Mouse (Mus musculus): ENCODE measurements around the gene Sergef. TPM values are rescaled to one million over a fixed set of nuclear protein-coding genes. Genes with fewer than 3 reads are reported as not detected.

The Sergef gene
- polyA plus RNA-seq, 1 experiment, result 10.8 TPM

DNA sequence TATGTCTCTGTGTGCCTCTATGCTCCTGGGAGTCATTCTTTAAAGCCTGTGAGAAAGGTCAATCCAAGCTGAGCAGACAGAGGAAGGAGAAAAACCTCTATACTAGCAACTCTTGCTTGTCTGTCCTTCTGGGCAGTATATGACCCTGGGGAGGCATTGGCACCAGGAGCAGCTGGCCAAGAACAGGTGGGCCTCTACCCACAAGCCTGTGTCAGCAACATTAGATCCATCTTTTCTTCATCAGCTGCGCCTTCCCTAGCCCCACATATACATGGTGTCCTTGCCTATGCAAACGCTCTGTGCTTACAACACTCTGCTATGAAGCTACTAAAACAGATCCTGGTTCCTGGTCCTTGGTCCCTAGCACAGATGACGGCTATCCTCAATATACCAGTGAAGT, 97.5 kb downstream of the Sergef start:
- no peak for DNase-seq (ENCODE audit: low read depth)

GRCm38 (mm10) chr7:46540616-46541015, 99.0 kb downstream of the Sergef start:
- no peak for DNase-seq (ENCODE audit: low read depth)

DNA sequence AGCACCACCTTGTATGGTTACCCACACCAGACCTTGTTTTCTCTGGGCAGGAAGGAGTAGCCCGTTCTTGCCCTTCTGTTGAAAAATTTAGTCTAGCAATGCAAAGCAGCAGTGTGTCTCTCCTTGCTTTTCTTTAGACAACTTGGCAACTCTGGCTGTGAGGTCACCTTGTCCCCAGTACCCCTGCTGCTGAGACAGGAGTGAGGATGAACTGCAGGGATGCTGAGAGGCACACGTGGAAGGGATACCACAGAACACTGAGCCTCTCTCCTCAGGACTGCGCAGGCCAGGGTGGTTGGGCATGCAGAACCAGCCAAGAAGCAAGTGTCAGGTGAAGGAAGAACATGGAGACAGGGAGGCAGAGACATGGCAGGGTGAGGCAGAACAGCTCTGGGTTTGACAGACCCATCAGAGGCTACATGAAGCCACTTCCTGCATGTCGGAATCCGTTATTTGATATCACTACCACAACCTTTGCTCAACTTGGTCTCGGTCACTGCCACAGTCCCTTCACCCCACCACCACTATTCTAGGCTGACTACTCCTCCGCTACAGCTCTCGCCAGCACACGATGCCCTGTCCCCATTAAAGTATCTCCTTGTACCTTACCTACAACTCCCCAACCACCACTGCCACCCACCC, 103.0 kb downstream of the Sergef start:
- DNase-seq (ENCODE audit: low read depth), result no peak

DNA sequence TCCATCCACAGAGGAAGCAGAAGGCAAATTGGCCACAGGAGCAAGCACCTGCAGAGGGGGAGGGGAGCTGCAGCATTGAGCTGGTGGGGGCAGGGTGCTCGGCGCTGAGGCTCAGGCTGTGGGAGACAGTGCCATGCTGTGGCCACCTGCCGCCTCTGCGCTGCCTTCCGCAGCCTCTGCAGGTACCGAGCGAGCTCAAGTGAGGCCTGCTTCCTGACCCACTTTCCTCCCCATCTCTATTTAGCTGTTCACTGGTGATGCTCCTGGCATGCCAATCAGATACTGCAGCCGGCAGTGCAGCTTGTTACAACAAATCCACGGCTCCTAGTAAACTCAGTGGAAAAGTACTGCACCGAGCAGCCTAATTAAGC, 104.2 kb downstream of the Sergef start:
- DNase-seq (ENCODE audit: low read depth), result no peak

DNA sequence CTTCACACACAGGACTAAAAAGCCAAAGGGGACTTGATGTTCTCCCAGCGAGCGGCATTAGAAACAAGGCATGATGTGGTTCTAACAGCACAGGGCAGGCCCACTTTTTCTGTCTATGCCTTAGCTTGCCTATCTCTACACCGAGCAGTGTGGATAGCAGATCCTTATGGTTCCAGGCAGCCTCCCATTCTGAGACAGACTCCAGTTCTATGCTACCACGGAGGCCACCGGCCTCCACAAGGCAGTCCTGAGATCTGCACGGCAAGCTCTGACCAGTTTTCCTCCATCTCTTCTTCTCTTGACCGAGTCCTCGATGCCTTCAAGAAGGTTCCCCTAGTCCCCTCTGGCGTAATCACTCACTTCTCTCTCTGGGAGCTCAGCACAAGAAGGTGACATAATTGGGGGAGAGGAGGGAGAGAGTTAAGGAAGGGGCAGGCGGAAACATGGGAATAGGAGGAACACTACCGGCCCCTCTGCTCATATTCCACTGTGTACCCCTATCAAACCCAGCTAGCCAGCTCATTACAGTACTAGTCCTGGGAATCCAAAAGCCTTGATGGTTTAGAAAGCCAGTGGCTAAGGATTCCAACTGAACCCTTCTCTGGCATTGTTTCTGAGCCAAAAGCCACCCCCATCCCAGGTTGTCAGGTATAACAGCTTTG, 104.7 kb downstream of the Sergef start:
- DNase-seq (ENCODE audit: low read depth), result no peak

- DNase-seq (ENCODE audit: low read depth), result no peak
Observed at GRCm38 (mm10) chr7:46533518-46533917, 106.1 kb downstream of the Sergef start.

- DNase-seq (ENCODE audit: low read depth), result no peak
Observed at GRCm38 (mm10) chr7:46531345-46531744, 108.3 kb downstream of the Sergef start.

- no peak for DNase-seq (ENCODE audit: low read depth)
Observed at GRCm38 (mm10) chr7:46529930-46530329, 109.7 kb downstream of the Sergef start.

GRCm38 (mm10) chr7:46529259-46529658, 110.3 kb downstream of the Sergef start:
- no peak for DNase-seq (ENCODE audit: low read depth)

GRCm38 (mm10) chr7:46526665-46527154, 112.9 kb downstream of the Sergef start:
- no peak for DNase-seq (ENCODE audit: low read depth)

GRCm38 (mm10) chr7:46523215-46523614, 116.4 kb downstream of the Sergef start:
- DNase-seq (ENCODE audit: low read depth), result no peak

DNA sequence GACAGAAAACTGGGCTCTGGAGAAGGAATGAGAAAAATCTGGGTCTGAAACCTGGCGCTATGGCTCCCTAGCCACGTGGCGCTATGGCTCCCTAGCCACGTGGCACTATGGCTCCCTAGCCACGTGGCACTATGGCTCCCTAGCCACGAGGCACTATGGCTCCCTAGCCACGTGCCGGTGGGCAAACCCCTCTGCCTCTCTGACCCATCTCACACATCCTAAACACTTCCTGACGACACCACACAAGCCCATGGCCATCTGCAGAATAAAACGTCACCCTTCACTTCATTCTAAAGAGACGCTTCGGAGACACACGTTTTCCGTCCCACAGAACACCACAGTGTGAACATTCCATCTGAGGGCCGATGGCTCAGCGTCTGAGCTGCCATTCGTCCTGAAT, 117.8 kb downstream of the Sergef start:
- DNase-seq (ENCODE audit: low read depth), result no peak

- no peak for DNase-seq (ENCODE audit: low read depth)
Observed at GRCm38 (mm10) chr7:46519148-46519547, 120.5 kb downstream of the Sergef start.

- no peak for DNase-seq (ENCODE audit: low read depth)
Observed at GRCm38 (mm10) chr7:46517158-46517557, 122.4 kb downstream of the Sergef start.

DNA sequence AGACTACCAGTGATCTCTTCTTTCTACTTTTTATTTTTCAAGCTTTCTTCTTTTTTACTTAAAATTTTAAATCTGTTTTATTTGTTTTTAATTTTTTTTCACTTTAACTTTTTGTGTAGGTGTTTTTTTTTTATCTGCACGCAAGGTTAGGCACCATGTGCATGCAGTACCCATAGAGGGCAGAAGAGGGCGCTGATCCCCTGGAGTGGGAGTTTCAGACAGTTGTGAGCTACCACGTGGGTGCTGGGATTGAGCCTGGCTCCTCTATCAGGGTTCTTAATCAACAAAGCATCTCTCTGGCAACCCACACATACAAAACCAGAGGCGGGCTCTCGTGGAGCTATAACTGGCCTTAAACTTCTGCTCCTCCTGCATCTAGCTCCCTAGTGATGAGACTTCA, 123.6 kb downstream of the Sergef start:
- DNase-seq (ENCODE audit: low read depth), result no peak

GRCm38 (mm10) chr7:46514981-46515380, 124.6 kb downstream of the Sergef start:
- DNase-seq (ENCODE audit: low read depth), result no peak

GRCm38 (mm10) chr7:46513562-46513961, 126.0 kb downstream of the Sergef start:
- no peak for DNase-seq (ENCODE audit: low read depth)

GRCm38 (mm10) chr7:46512792-46513191, 126.8 kb downstream of the Sergef start:
- DNase-seq (ENCODE audit: low read depth), result no peak

DNA sequence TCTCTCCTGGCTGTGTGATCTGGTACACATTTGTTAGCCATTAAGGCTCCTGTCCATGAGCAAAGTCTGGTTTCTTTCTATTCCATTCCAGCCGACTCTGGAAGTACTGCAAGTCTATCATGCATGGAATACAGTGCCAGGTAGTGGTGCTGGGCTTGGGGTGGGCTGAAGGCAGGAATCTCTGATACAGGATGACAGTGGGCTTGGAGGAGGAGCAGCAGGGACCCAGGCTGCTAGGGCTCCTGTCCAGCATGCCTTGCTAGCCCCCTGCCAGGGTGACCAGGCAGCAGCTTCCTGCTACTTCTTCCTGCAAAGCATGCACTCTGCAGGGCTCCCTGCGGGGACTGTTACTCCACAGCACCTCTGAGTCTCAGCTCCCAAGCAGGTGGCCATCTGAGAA, 128.8 kb downstream of the Sergef start:
- DNase-seq (ENCODE audit: low read depth), result no peak

- DNase-seq (ENCODE audit: low read depth), result no peak
Observed at GRCm38 (mm10) chr7:46509391-46510310, 130.0 kb downstream of the Sergef start.

- DNase-seq (ENCODE audit: low read depth), result no peak
Observed at GRCm38 (mm10) chr7:46508590-46509318, 130.9 kb downstream of the Sergef start.

GRCm38 (mm10) chr7:46504157-46504556, 135.4 kb downstream of the Sergef start:
- no peak for DNase-seq (ENCODE audit: low read depth)

All from gonadal fat pad, adult 2 months (tissue).